Mouse (Mus musculus) urinary bladder, postnatal 10 days (tissue): ENCODE data around the gene Krtap4-1.
"Not testable (repeated sequence)": the region's sequence is repeated elsewhere in the genome, so short reads cannot be mapped to it uniquely, and the experiment has no call there.

ENCODE experiments used
- DNase-seq: peaks from one replicate; pipeline ENCODE4 v3.0.0; 2022; ENCODE audit warnings: low spot score

Gene Krtap4-1

GRCm38 (mm10) chr11:99628138-99628537 lies at the start of gene Krtap4-1:
Gene Krtap4-1, minus strand, starts transcription at chr11:99628238.
- DNase-seq: no peak

GRCm38 (mm10) chr11:99665860-99666259 lies 37.8 kb upstream of the Krtap4-1 start, which contains the start of gene Krtap4-6:
Gene Krtap4-6, minus strand, starts transcription at chr11:99665960.
- DNase-seq: no peak

GRCm38 (mm10) chr11:99662802-99663201 lies 34.8 kb upstream of the Krtap4-1 start:
- no peak for DNase-seq

GRCm38 (mm10) chr11:99659256-99659655 lies 31.2 kb upstream of the Krtap4-1 start:
- DNase-seq: no peak

- DNase-seq: not testable (repeated sequence)
Measured at GRCm38 (mm10) chr11:99658467-99659010, 30.5 kb upstream of the Krtap4-1 start, which contains the start of gene Gm11563. Gene Gm11563, minus strand, starts transcription at chr11:99658960.

GRCm38 (mm10) chr11:99657051-99657450 lies 29.0 kb upstream of the Krtap4-1 start:
- no peak for DNase-seq

- no peak for DNase-seq
Measured at GRCm38 (mm10) chr11:99650136-99650535, 22.1 kb upstream of the Krtap4-1 start, which contains the start of gene Gm11555. Gene Gm11555, minus strand, starts transcription at chr11:99650236.

GRCm38 (mm10) chr11:99646444-99646843 lies 18.4 kb upstream of the Krtap4-1 start:
- DNase-seq: no peak

GRCm38 (mm10) chr11:99644351-99644750 lies 16.3 kb upstream of the Krtap4-1 start:
- no peak for DNase-seq

- DNase-seq: not testable (repeated sequence)
Measured at GRCm38 (mm10) chr11:99643635-99644139, 15.6 kb upstream of the Krtap4-1 start, which contains the start of gene Krtap4-7. Gene Krtap4-7, minus strand, starts transcription at chr11:99644089.

GRCm38 (mm10) chr11:99640926-99641325 lies 12.9 kb upstream of the Krtap4-1 start:
- DNase-seq: no peak

GRCm38 (mm10) chr11:99637086-99637485 lies 9.0 kb upstream of the Krtap4-1 start:
- no peak for DNase-seq

- no peak for DNase-seq
Measured at GRCm38 (mm10) chr11:99634653-99635134, 6.7 kb upstream of the Krtap4-1 start, which contains the start of gene Krtap4-2. Gene Krtap4-2, minus strand, starts transcription at chr11:99635084.

GRCm38 (mm10) chr11:99633293-99633692 lies 5.3 kb upstream of the Krtap4-1 start:
- DNase-seq: no peak

GRCm38 (mm10) chr11:99630890-99631289 lies 2.9 kb upstream of the Krtap4-1 start:
- DNase-seq: no peak

- DNase-seq: no peak
Measured at GRCm38 (mm10) chr11:99620335-99620734, 7.7 kb downstream of the Krtap4-1 start, which contains the start of gene Gm11562. Gene Gm11562, minus strand, starts transcription at chr11:99620435.

- DNase-seq: no peak
Measured at GRCm38 (mm10) chr11:99614796-99615363, 13.2 kb downstream of the Krtap4-1 start, which contains the start of gene Krtap2-4. Gene Krtap2-4, minus strand, starts transcription at chr11:99614846.

GRCm38 (mm10) chr11:99610089-99610488 lies 17.9 kb downstream of the Krtap4-1 start, which contains the start of gene Gm11937:
Gene Gm11937, minus strand, starts transcription at chr11:99610189.
- DNase-seq: not testable (repeated sequence)

GRCm38 (mm10) chr11:99609126-99609525 lies 18.9 kb downstream of the Krtap4-1 start:
- no peak for DNase-seq

- not testable (repeated sequence) for DNase-seq
Measured at GRCm38 (mm10) chr11:99603208-99603607, 24.8 kb downstream of the Krtap4-1 start, which contains the start of gene Gm11938. Gene Gm11938, minus strand, starts transcription at chr11:99603308.

GRCm38 (mm10) chr11:99597742-99598141 lies 30.3 kb downstream of the Krtap4-1 start, which contains the start of gene Krtap9-3:
Gene Krtap9-3, minus strand, starts transcription at chr11:99598105.
- not testable (repeated sequence) for DNase-seq

- no peak for DNase-seq
Measured at GRCm38 (mm10) chr11:99590981-99591380, 37.1 kb downstream of the Krtap4-1 start, which contains the start of gene Krtap1-3. Gene Krtap1-3, minus strand, starts transcription at chr11:99591339.

GRCm38 (mm10) chr11:99585096-99585495 lies 42.9 kb downstream of the Krtap4-1 start:
- no peak for DNase-seq
